Mouse (Mus musculus) liver, embryonic 18 days (tissue): ENCODE data around the gene Mgl2. TPM values are rescaled to one million over a fixed set of nuclear protein-coding genes. Genes with fewer than 3 reads are reported as not detected.

Source experiments
- polyA plus RNA-seq: library from polyadenylated mRNA; depleted of rRNA; stranded (reverse); fragments of >200 nt; gene quantifications from 2 replicates; pipeline ENCODE4 v1.2.3, GENCODE M21; 2012; rRNA removed

Gene Mgl2
- polyA plus RNA-seq: 1.3 and 1.7 TPM in 2 replicates

DNA sequence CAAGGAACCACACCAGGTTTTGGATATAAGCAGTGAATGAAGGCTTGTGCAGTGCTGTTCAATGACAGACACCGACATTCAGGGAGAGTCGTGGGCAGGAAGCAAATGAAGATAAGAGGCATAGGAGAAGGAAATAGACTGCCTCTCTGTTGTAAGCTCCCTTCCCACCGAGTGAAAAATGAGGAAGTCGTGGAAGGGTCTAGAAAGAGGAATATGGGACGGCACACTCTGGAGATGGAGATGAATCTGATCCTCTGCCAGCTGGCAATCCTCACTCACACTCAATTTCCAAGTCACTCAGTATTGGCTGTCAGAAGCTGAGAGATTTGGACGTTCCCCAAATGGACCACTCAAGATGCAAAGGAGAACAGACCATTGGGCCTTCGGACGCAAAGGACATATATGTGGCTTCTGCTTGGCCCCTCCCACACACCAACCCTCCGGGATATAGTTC lies at the start of gene Mgl2:
Gene Mgl2, plus strand, starts transcription at position 404 of the 454 bp plus-strand sequence.

DNA sequence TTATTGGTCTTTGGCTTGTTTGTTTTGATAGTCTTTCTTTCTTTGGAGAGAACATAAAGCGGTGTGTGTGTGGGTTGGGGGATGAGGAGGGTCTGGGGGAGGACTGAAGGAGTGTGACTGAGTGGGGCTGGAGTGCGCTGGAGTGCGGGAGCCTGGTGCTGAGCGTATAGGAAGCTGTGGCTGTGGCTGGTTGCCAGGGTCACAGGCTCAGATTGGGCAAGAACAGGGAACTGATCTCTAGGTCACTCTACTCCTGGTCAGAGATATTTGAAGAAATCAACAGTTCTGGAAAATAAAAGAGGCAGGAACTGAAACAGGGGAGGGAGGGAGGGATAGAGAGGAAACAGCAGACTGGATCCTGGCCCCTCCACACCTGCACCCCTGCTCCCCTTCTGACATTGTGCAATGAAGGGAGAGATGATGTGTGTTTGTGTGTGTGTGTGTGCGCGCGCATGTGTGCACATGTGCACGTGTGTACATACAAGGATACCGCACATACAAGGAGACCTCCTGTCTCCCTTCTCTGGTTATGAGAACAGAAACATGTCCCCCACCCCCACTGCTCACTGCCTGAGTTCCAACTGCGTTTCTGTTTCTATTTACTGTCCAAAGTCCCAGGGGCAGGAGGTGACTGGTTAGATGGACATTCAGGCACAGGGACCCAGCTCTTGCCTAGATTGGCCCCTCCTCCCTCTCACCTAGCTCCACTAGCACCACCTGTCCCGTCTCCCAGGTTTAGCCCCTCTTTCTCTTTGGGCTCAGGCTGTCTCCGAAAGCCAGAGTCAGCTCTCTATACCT lies 37.9 kb upstream of the Mgl2 start, which contains the start of gene Asgr2:
Gene Asgr2, plus strand, starts transcription at position 659 of the 798 bp plus-strand sequence.

DNA sequence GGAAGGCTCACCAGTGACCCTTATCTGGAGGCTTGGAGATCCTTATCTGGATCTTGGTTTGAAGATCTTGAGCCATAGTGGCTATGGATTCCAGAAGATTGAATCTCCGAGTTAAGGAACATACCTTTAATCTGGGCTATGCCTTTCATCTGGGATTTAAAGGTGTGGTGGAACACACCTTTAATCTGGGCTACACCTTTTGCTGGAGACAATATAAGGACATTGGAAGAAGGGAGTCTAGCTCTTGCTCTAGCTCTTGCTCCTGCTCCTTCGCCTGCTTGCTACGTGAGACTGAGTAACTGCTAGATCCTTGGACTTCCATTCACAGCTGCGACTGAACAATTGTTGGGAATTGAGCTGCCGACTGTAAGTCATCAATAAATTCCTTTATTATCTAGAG lies 25.8 kb downstream of the Mgl2 start, which contains the start of gene Clec10a:
Gene Clec10a, plus strand, starts transcription at position 301 of the 400 bp plus-strand sequence.

Other genes starting within 250 kb of the Mgl2 start
- gene Kctd11, start 248.9 kb upstream of the Mgl2 start, polyA plus RNA-seq: 1.2 TPM in 2 replicates
- 7.9 and 10.7 TPM in 2 replicates for gene Acap1, start 234.8 kb upstream of the Mgl2 start, polyA plus RNA-seq
- gene 2810408A11Rik, start 229.3 kb upstream of the Mgl2 start, polyA plus RNA-seq: 0.36 and 0.38 TPM in 2 replicates
- 11.4 and 13.4 TPM in 2 replicates for gene Neurl4, start 229.3 kb upstream of the Mgl2 start, polyA plus RNA-seq
- 43.2 and 45.2 TPM in 2 replicates for gene Gps2, start 216.4 kb upstream of the Mgl2 start, polyA plus RNA-seq
- gene Eif5a, start 208.4 kb upstream of the Mgl2 start, polyA plus RNA-seq: 578 and 620 TPM in 2 replicates
- 0.08 and 0.42 TPM in 2 replicates for gene Ybx2, start 194.5 kb upstream of the Mgl2 start, polyA plus RNA-seq
- 8.7 and 9.0 TPM in 2 replicates for gene Slc2a4, start 182.1 kb upstream of the Mgl2 start, polyA plus RNA-seq
- gene Cldn7, start 165.6 kb upstream of the Mgl2 start, polyA plus RNA-seq: 3.2 and 4.8 TPM in 2 replicates
- 23.5 and 24.9 TPM in 2 replicates for gene Ctdnep1, start 149.2 kb upstream of the Mgl2 start, polyA plus RNA-seq
- gene Elp5, start 147.8 kb upstream of the Mgl2 start, polyA plus RNA-seq: 34.3 and 36.0 TPM in 2 replicates
- 191 and 207 TPM in 2 replicates for gene Gabarap, start 139.2 kb upstream of the Mgl2 start, polyA plus RNA-seq
- 15.0 and 15.6 TPM in 2 replicates for gene Phf23, start 134.6 kb upstream of the Mgl2 start, polyA plus RNA-seq
- 4.2 and 4.6 TPM in 2 replicates for gene Dvl2, start 129.7 kb upstream of the Mgl2 start, polyA plus RNA-seq
- gene Acadvl, start 114.9 kb upstream of the Mgl2 start, polyA plus RNA-seq: 164 and 167 TPM in 2 replicates
- 1.6 and 2.3 TPM in 2 replicates for gene Dlg4, start 113.4 kb upstream of the Mgl2 start, polyA plus RNA-seq
- gene Asgr1, start 76.2 kb upstream of the Mgl2 start, polyA plus RNA-seq: 170 and 192 TPM in 2 replicates
- gene Asgr2, start 37.7 kb upstream of the Mgl2 start, polyA plus RNA-seq: 46.4 and 50.4 TPM in 2 replicates
- gene Clec10a, start 25.9 kb downstream of the Mgl2 start, polyA plus RNA-seq: 0.45 and 0.84 TPM in 2 replicates
- 3.3 and 3.6 TPM in 2 replicates for gene Slc16a11, start 82.4 kb downstream of the Mgl2 start, polyA plus RNA-seq
- gene Slc16a13, start 90.7 kb downstream of the Mgl2 start, polyA plus RNA-seq: 1.1 and 1.7 TPM in 2 replicates
- gene Bcl6b, start 99.5 kb downstream of the Mgl2 start, polyA plus RNA-seq: 1.3 and 1.6 TPM in 2 replicates
- 38.7 and 43.7 TPM in 2 replicates for gene 0610010K14Rik, start 107.6 kb downstream of the Mgl2 start, polyA plus RNA-seq
- 4.0 and 4.5 TPM in 2 replicates for gene Gm21988, start 109.5 kb downstream of the Mgl2 start, polyA plus RNA-seq
- 52.5 and 55.2 TPM in 2 replicates for gene Rnasek, start 109.5 kb downstream of the Mgl2 start, polyA plus RNA-seq
- 9.4 and 10.6 TPM in 2 replicates for gene Alox12, start 125.0 kb downstream of the Mgl2 start, polyA plus RNA-seq
- gene Alox12e, start 192.3 kb downstream of the Mgl2 start, polyA plus RNA-seq: 0.07 and 0.15 TPM in 2 replicates
- gene Alox15, start 221.7 kb downstream of the Mgl2 start, polyA plus RNA-seq: 2.7 and 4.3 TPM in 2 replicates